Mouse (Mus musculus) heart, embryonic 11.5 days (tissue): ENCODE measurements around the gene Nxpe5. TPM values are rescaled to one million over a fixed set of nuclear protein-coding genes. Genes with fewer than 3 reads are reported as not detected.

ENCODE experiments used
- ATAC-seq: fragments of 200-750 bp; cut with Nextera tagmentation; replicated peaks from 2 replicates; pipeline ENCODE4 v1.8.0; 2017; ENCODE audit warnings: moderate library complexity; ENCODE audit not compliant: insufficient number of reproducible peaks, low FRiP score, low TSS enrichment
- H3K27ac ChIP-seq: fragments of 300-500 bp; sonication (generic); 2 replicates; pipeline ENCODE4 v1.5.1; 2014; ENCODE audit warnings: mild to moderate bottlenecking, low read depth, low read length
- H3K27me3 ChIP-seq: fragments of 300-500 bp; sonication (generic); 2 replicates; pipeline ENCODE4 v1.6.1; 2014; ENCODE audit warnings: mild to moderate bottlenecking, low read length, mixed read lengths; ENCODE audit not compliant: control insufficient read depth, insufficient read depth
- H3K36me3 ChIP-seq: fragments of 300-500 bp; sonication (generic); 2 replicates; pipeline ENCODE4 v1.6.1; 2014; ENCODE audit warnings: mild to moderate bottlenecking, low read length, moderate library complexity, mixed read lengths; ENCODE audit not compliant: control insufficient read depth, insufficient read depth
- H3K4me1 ChIP-seq: fragments of 300-500 bp; sonication (generic); 2 replicates; pipeline ENCODE4 v1.6.1; 2014; ENCODE audit warnings: low read length; ENCODE audit not compliant: control insufficient read depth, insufficient read depth
- H3K4me2 ChIP-seq: fragments of 300-500 bp; sonication (generic); 2 replicates; pipeline ENCODE4 v1.6.1; 2014; ENCODE audit warnings: mild to moderate bottlenecking, moderate library complexity
- H3K4me3 ChIP-seq: fragments of 300-500 bp; sonication (generic); 2 replicates; pipeline ENCODE4 v1.5.1; 2014; ENCODE audit warnings: low read depth, low read length
- H3K9ac ChIP-seq: fragments of 300-500 bp; sonication (generic); 2 replicates; pipeline ENCODE4 v1.6.1; 2014; ENCODE audit warnings: mild to moderate bottlenecking, low read depth, low read length, moderate library complexity
- H3K9me3 ChIP-seq: fragments of 300-500 bp; sonication (generic); replicated peaks from 2 replicates; pipeline ENCODE4 v1.6.1; 2016; ENCODE audit warnings: low read length; ENCODE audit not compliant: control insufficient read depth
- WGBS: fragments of 180-500 bp; shearing (Covaris S2); extraction: QIAGEN DNeasy Blood & Tissue Kit; methylation state at CpG from one replicate; pipeline ENCODE4 v1.1.7; 2014; ENCODE audit not compliant: insufficient replicate concordance; 5-methylcytosine and 5-hydroxymethylcytosine counted together
- polyA plus RNA-seq: library from polyadenylated mRNA; unstranded; fragments of >200 nt; fragmentation: Nextera tagmentation; extraction: Ambion mirVana; gene quantifications from 2 replicates; pipeline ENCODE4 v1.2.1, GENCODE M21; 2014

Nxpe5 gene
- polyA plus RNA-seq: not detected in 2 replicates

DNA sequence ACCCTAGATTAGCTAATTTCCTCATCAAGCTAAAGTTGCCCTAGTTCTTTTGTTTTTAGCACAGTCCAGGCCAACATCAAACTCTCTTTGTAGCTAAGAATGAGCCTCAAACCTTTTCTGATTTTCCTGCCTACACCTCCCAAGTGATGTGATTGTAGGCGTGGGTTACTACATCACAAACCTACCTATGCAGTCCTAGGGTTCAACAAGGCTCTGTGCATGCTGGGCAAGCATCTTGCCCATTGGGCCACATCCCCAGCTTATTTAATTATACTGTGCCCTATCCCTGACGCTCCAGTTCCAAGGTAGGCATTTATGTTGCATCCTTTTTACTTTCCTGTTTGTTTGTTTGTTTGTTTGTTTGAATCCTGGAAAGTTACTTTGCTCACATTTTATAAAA lies at the start of gene Nxpe5:
TSS of gene Nxpe5 (plus strand) at position 199 of the 400 bp plus-strand sequence.
- no peaks in the 10 kb centered on the region for H3K9me3 ChIP-seq
- ATAC-seq: no peak
- no peak within 1 kb of the TSS for H3K9ac ChIP-seq
- H3K4me2 ChIP-seq: no peak within 1 kb of the TSS
- H3K36me3 ChIP-seq: no peaks in the 10 kb centered on the region
- H3K4me3 ChIP-seq: no peak within 1 kb of the TSS
- H3K27me3 ChIP-seq: no peaks in the 10 kb centered on the region
- no peak within 1 kb of the TSS for H3K27ac ChIP-seq
- no peaks in the 10 kb centered on the region for H3K4me1 ChIP-seq
- 41% methylated on average over 2 of the region's 2 CpGs for WGBS

GRCm38 (mm10) chr5:138186950-138187638 lies 38.6 kb upstream of the Nxpe5 start, which contains the start of the genes Taf6 and Cnpy4:
Gene Taf6, minus strand, starts transcription at chr5:138187451.
Gene Cnpy4, plus strand, starts transcription at chr5:138187485.
- H3K36me3 ChIP-seq: peaks cover 15% of the 10 kb centered on the region
- peak within 1 kb of the TSS; percentile 84 for H3K4me2 ChIP-seq

DNA sequence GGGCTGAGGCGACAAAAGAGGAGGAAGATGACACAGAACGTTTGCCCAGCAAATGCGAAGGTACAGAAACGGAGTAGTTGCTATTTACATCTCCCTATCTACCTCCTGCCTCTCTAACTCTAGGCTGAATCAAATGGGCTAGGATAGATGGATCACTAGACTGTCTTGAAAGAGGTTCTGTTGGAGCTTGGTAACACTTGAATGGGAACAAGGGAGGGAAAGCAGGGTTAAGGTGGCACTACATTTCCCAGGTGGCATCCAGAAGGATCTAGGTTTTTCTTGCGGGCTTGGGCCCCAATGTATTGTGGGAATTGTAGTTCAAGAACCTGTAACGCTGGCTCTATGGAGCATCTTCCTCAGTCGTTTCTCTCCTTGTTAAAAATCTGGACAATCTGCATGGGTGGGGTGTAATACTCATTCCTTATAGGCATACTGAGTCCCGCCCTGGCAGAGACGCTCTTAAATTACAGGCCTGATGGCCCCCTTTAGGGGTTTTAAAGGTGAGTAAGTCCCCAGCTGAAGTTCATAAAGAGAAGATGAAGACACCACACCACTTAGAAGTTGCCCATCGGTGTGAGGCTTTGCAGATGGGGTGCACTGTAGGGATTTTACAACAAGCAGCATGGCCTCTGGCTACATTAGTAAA lies 37.9 kb upstream of the Nxpe5 start:
- peak overlapping the region; percentile 83 for H3K4me3 ChIP-seq
- no peaks in the 10 kb centered on the region for H3K9me3 ChIP-seq
- H3K36me3 ChIP-seq: peaks cover 11% of the 10 kb centered on the region
- H3K27me3 ChIP-seq: no peaks in the 10 kb centered on the region
- peak overlapping the region; percentile 73 for H3K27ac ChIP-seq
- H3K4me1 ChIP-seq: peaks cover 7% of the 10 kb centered on the region
- peak; percentile 80 for ATAC-seq
- H3K9ac ChIP-seq: peak overlapping the region; percentile 92
- 0% methylated on average over 10 of the region's 10 CpGs for WGBS
- peak overlapping the region; percentile 84 for H3K4me2 ChIP-seq

More at GRCm38 (mm10) chr5:138186950-138187638, 38.6 kb upstream of the Nxpe5 start, which contains the start of the genes Taf6 and Cnpy4:
- WGBS: 0% methylated on average over 31 of the region's 31 CpGs
- no peaks in the 10 kb centered on the region for H3K27me3 ChIP-seq
- peak; percentile 77 for ATAC-seq
- H3K4me3 ChIP-seq: peak within 1 kb of the TSS; percentile 83
- H3K9ac ChIP-seq: peak within 1 kb of the TSS; percentile 92
- H3K4me1 ChIP-seq: peaks cover 7% of the 10 kb centered on the region
- H3K27ac ChIP-seq: peak within 1 kb of the TSS; percentile 73
- H3K9me3 ChIP-seq: no peaks in the 10 kb centered on the region

- H3K4me3 ChIP-seq: peak within 1 kb of the TSS; percentile 73
- H3K9ac ChIP-seq: peak within 1 kb of the TSS; percentile 91
- H3K9me3 ChIP-seq: no peaks in the 10 kb centered on the region
- 8% methylated on average over 51 of the region's 54 CpGs for WGBS
- peaks cover 3% of the 10 kb centered on the region; the same call in 1 of the 2 replicates for H3K36me3 ChIP-seq
- no peaks in the 10 kb centered on the region for H3K27me3 ChIP-seq
- H3K4me2 ChIP-seq: peak within 1 kb of the TSS; percentile 91
- ATAC-seq: peak; percentile 82
- no peaks in the 10 kb centered on the region for H3K4me1 ChIP-seq
- peak within 1 kb of the TSS; percentile 79 for H3K27ac ChIP-seq
Measured at GRCm38 (mm10) chr5:138193771-138194727, 31.6 kb upstream of the Nxpe5 start, which contains the start of gene Mblac1. Gene Mblac1, plus strand, starts transcription at chr5:138194314.

GRCm38 (mm10) chr5:138194755-138195345 lies 30.8 kb upstream of the Nxpe5 start:
- Histone ChIP-seq H3K27ac (peak overlapping the region; percentile 79), H3K9me3 (no peaks in the 10 kb centered on the region), H3K4me3 (peak overlapping the region; percentile 73), H3K36me3 (peaks cover 3% of the 10 kb centered on the region; the same call in 1 of the 2 replicates), H3K4me2 (peak overlapping the region; percentile 91), H3K9ac (peak overlapping the region; percentile 91), H3K4me1 (no peaks in the 10 kb centered on the region), H3K27me3 (no peaks in the 10 kb centered on the region)
- 2% methylated on average over 29 of the region's 29 CpGs for WGBS
- ATAC-seq: peak; percentile 53; the same call in 1 of the 2 replicates

DNA sequence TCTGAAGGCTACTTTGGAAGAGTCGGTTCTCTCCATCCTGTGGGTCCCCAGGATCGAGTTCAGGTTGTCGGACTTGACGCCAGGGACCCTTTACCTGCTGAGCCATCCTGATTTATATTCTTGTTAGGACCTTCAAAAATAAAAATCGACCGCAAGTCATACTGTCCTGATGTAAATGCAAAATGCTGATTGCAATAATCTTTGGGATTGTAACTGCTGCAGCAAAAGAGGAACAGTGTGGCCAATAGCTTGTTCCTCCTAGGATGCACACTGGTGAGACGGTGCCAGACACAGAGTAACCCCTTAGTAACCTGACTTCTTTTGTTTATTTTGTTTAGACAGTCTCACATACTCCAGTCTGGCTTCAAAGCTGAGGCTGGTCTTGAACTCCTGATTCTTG lies 30.2 kb upstream of the Nxpe5 start:
- Histone ChIP-seq H3K27ac (no peak overlapping the region), H3K36me3 (peaks cover 3% of the 10 kb centered on the region; the same call in 1 of the 2 replicates), H3K4me2 (peak overlapping the region; percentile 91), H3K9me3 (no peaks in the 10 kb centered on the region), H3K9ac (peak overlapping the region; percentile 91; the same call in 1 of the 2 replicates), H3K4me3 (peak overlapping the region; percentile 73; the same call in 1 of the 2 replicates), H3K27me3 (no peaks in the 10 kb centered on the region), H3K4me1 (no peaks in the 10 kb centered on the region)
- WGBS: 76% methylated on average over 7 of the region's 7 CpGs
- no peak for ATAC-seq

- no peaks in the 10 kb centered on the region for H3K36me3 ChIP-seq
- H3K27ac ChIP-seq: no peak overlapping the region
- no peak overlapping the region for H3K4me3 ChIP-seq
- H3K9me3 ChIP-seq: no peaks in the 10 kb centered on the region; the same call in 1 of the 2 replicates
- no peak overlapping the region for H3K9ac ChIP-seq
- no peaks in the 10 kb centered on the region for H3K27me3 ChIP-seq
- ATAC-seq: no peak
- no peaks in the 10 kb centered on the region for H3K4me1 ChIP-seq
- WGBS: 0% methylated on average over 1 of the region's 1 CpGs
- no peak overlapping the region for H3K4me2 ChIP-seq
Measured at GRCm38 (mm10) chr5:138199576-138199975, 26.1 kb upstream of the Nxpe5 start.
